Mouse (Mus musculus) CH12F3 (cell line): ENCODE measurements around the gene Etnk2.

Source experiments
- in situ Hi-C: fragments of 300-500 bp; cut with MboI; formaldehyde crosslinking; loops from 2 replicates; pipeline ENCODE4 v1.14.3; 2020; ENCODE audit warnings: low sequenced_read_pairs

The Etnk2 gene

GRCm38 (mm10) chr1:133379986-133380320, 16.6 kb downstream of the Etnk2 start:
- in situ Hi-C loops = loop anchor here (10.0 kb wide), 1 partner anchor 225 kb away; no protein-coding TSS in a partner anchor

DNA sequence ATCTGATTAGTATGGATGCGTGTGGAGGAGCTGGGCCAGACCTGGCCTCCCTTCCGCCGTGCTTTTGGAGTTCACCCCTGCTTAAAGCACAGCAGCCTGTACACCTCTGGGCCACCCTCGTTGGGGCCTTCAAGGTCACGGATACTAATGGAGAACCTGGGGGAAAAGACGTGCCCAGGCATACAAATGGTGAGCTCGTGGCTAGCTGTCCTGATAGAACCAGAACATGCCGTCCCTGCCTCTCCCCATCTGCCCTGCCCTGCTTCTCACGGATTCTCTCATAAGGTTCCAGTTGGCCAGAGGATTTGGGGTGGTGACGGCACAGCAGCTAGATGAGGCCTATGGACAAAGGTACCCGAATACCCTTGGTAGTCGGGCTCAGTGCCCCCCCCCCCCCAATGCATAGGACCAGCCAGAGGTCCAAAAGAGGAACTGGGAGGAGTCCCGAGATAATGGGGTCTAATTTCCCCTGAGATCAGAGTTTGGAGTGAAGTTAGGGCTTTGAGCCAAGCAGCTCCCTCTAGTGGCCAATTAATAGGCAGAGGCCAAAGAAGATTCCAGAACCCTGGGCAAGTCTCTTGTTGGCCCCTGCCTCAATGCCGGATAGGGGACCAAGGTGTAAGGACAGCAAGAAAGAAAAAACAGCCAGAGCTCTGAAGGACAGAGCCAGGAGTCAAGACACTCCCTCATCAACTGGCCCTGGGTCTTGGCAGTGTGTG, 17.1 kb downstream of the Etnk2 start:
- in situ Hi-C loops = loop anchor here (10.0 kb wide), 1 partner anchor 224 kb away; no protein-coding TSS in a partner anchor

DNA sequence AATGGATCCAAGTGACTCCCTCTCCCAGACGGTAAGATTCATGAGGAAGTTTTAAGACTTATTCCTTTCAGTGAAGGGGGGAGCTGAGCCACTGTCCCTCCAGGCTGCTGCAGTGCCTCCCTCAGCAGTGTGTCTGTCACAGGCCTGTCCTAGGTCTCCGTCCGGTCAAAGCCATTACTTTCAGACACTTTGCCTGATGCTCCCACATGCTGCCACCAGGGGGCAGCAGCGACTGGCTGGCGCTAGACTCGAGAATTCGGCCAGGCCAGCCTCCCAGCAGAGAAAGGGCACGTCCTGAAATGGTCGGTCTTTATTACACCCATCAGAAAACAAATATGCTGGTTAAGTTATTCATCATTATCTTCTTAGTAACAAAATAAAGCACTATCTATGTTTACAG, 18.6 kb downstream of the Etnk2 start:
- in situ Hi-C loops = loop anchor here (10.0 kb wide), 1 partner anchor 223 kb away; no protein-coding TSS in a partner anchor

- in situ Hi-C loops = loop anchor here (10.0 kb wide), 1 partner anchor 222 kb away; no protein-coding TSS in a partner anchor
These were observed 19.3 kb downstream of the Etnk2 start for GRCm38 (mm10) chr1:133382552-133383155.

DNA sequence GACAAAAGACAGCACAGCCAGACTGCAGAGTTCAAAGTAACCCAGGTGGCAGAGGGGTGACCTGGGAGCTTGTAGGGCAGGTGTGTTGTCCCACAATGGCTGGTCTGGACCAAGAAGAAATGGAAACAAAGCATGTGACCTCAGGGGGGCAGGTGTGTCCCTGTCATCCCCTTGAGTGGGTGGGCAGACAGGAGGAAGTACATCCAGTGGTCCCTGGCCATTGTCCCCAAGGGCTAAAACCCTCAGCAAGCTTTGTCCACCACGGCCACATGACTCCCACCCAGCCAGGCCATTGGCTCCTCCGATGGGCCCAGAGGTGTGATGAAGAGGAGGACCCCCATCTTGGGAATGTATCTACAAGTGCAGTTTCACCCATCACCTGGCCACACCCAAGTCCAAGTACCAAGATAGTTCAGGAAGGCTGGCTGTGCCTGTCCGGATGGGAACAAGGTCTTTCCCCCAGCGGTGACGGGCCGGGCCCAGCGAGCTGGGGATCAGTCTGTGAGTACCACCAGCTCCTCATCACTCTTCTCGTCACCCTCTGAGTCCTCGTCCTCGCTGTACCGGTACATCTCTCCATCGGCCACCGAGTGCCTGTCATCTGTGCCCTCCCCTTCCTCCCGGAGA, 19.9 kb downstream of the Etnk2 start:
- in situ Hi-C loops = loop anchor here (10.0 kb wide), 1 partner anchor 222 kb away; no protein-coding TSS in a partner anchor

GRCm38 (mm10) chr1:133385506-133385905, 22.1 kb downstream of the Etnk2 start:
- in situ Hi-C loops = loop anchor here (10.0 kb wide), 1 partner anchor 219 kb away; no protein-coding TSS in a partner anchor

- in situ Hi-C loops = loop anchor here (10.0 kb wide), 1 partner anchor 219 kb away; no protein-coding TSS in a partner anchor
These were observed 22.8 kb downstream of the Etnk2 start for GRCm38 (mm10) chr1:133386209-133386608.

DNA sequence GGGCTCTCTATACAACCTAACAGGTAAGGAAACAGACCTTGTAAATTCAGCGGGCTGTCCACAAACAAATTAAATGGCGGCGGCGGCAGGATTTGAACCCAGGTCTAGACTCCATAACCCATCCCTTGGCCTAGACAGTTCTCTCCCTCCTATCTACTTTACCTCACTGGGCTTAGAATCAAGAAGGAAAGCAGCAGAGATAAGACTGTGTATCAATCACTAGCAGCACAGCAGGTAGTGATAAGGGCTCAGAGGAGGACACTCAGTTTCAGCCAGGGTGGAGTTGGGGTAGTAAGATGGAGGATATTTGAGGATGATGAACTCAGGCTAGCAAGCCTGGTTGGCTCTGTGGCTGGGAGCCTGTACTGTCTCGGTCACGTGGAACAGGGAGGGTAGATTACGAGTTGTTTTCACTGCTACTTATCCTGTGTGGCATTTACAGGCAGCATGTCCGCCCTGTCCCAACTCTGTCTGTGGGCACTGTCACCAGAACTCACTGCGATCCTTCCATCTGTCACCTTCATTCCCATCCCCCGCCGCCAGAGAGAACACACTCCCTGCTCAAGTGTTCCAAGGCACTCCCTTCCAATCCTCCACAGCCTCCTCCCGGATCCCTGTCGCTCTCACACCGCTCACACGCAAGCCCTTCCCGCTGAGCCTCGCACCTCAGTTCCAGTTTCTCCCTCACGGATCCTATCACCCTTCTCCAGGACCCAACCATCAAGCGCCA, 24.3 kb downstream of the Etnk2 start:
- in situ Hi-C loops = loop anchor here (10.0 kb wide), 1 partner anchor 217 kb away; no protein-coding TSS in a partner anchor

DNA sequence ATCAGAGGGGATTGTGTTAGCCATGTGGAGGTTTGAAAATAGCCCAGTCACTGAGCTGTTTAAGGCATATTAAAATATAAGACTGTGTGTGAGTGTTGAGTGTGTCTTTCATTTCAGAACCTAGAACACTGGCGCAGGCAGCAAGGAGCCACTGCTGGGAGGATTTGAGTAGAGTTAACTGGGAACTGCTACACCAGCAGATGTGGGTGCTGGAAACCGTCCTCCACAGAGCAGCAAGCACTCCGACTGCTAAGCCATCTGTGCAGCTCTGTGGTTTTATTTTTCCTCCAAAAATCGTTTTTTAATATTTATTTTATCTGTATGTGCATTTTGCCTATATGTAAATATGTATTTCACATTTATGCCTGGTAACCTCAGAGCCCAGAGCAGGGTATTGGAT, 31.3 kb downstream of the Etnk2 start:
- in situ Hi-C loops = no loop called here

DNA sequence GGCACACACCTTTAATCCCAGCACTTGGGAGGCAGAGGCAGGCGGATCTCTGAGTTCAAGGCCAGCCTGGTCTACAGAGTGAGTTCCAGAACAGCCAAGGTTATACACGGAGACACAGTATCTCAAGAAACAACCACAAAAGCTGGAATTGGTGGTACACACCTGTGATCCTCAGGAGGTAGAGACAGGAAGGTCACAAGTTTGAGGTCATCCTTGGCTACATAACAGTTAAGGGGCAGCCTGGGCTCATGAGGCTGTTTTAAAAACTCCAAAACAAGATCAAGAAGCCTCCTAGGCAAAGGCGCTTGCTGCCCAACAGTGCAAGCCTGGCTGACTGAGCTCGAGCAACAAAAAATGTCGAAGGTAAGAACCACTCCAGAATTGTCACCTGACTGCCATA, 33.3 kb downstream of the Etnk2 start:
- in situ Hi-C loops = no loop called here

GRCm38 (mm10) chr1:133397094-133397482, 33.7 kb downstream of the Etnk2 start:
- in situ Hi-C loops = no loop called here

DNA sequence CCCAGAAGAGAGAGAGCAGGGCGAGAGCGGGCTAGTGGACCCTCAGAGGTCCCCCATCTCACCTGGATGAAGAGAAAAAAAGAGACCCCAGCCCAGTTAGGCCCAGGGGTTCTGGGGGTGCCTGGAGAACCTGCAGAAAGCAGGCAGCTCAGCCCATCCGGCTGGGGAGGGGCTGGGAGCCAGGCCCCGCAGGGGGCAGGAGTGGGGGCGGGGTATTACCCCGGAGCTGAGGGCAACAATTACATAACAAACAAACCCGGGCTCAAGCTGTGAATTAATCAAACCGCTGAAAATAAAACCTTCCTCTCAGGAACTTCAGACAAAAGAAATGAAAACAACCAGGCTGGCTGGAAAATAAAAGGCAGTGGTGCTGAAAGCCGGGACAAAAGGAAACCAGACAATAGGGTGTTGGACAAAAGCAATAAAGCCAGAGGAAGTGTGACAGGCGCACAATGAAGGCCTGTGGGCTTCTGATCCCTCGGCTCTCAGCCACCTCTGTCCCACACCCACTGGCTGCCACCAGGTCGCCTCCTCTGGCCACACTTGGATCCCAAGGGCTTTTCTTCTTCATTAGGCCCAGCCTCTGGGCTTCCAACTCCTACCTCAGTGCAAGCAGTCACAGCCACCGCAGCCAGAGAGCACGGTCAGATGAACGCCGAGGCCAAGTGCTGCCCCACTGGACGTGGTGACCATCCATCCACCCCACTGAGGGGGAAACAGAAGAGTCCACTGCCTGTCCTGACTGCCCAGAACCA, 34.3 kb downstream of the Etnk2 start:
- in situ Hi-C loops = no loop called here

DNA sequence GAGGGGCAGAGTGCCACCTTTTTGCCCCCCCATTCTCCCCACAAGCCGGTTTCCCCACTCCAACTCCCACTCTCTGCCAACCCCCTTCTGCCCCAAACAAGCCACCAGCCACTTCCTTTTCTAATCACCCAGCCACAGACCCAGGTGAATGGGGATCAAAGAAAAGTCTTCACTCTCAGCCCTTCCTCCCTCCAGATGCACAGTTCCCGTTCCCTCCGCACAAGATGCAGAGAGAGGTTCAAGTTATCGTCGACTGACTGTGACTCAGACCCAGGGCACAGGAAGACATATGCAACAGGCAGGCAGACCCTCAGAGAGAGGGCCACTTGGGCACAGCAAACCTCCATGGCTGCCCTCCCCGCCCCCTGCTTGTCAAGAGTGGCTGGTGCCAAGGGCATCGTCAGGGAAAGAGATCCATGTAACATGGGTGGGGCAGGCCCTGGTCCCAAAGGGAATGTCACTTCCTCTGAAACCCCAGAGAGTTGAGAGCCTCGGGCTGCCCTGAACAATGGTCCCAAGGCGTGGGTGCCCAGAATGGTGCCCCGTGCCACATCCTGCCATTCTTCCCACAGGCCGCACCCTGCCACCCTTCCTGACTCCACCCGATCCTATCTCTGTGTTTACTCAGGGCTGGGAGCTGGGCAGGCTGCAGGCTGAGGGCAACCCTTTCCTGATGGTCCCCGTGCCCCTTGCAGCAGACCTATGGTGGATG, 36.8 kb downstream of the Etnk2 start:
- in situ Hi-C loops = no loop called here

- in situ Hi-C loops = no loop called here
These were observed 40.6 kb downstream of the Etnk2 start for GRCm38 (mm10) chr1:133404005-133404404.

DNA sequence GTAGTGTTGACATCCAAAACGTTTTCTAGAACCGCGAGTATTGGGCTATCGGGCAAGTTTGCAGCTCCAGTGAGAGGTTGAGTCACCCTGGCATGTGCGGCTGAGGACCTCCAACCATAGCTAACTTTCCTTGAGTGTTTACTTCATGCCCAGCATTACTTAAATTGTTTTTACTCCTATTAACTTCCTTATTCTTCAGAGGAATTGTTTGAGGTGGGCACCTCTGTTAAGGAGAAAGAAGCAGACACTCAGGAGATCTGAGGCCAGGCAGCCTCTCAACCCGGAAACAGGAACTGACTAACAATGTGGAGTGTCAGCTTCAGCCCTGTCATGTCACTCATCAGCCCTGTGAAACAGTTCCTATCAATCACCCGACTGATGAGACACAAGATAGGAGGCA, 43.2 kb downstream of the Etnk2 start:
- in situ Hi-C loops = no loop called here

DNA sequence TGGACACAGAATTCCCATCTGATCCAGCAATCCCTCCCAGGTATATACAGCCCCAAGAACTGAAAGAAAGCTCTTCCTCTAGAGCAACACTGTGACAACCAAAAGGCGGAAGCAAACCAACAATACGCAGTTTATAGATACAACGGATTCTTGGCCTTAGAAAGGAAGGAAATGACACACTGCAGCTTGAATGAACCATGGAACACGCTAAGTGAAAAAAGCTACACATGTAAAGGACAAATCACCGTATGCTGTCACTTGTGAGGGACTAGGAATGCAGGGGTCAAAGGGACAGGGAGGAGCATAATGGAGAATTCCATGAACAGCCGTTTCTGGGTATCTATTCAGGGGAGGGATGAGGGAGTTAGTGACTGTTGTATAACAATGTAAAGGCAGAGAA, 44.1 kb downstream of the Etnk2 start:
- in situ Hi-C loops = no loop called here

DNA sequence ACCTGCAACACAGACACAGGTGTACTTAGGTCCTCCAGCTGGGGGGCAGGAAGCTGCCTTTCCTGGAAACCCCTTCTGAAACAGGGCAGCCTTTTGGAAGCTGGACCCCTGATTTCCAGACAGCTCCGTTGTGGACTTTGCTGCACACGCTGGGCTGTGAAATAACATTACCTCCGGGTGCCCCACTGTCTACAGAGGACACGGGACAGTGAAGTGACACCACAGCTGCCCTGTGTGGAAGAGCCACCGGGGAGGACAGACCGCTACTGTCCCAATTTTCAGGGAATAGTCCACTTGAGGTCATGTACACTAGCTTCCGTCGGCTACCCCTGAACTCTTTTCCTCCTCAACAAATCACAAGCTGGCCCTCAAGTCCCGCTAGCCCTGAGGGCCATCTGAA, 44.9 kb downstream of the Etnk2 start:
- in situ Hi-C loops = no loop called here

- in situ Hi-C loops = no loop called here
These were observed 45.6 kb downstream of the Etnk2 start for GRCm38 (mm10) chr1:133408880-133409516.

GRCm38 (mm10) chr1:133409786-133410185, 46.4 kb downstream of the Etnk2 start:
- in situ Hi-C loops = no loop called here
